13 mouse cellular contexts compared by ENCODE assay signal in the genomic region with DNA sequence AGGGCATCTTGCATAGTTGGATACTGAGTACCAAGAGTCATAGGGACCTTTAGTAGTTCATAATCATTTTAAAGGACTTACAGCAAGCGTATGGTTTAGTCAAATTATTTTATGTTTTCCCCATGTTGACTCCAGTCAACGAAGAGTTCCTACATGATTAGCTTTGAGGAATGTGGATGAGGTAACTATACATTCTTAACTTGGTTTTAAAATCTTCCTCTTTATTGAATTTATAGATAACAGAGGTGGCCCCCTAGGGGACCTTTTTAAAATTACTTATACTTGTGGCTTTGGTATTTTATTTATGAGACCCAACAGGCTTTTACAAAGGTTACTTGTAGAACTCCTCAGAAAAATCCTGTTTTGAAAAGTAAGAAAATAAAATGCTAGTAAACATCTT. TPM values are rescaled to one million over a fixed set of nuclear protein-coding genes. Genes with fewer than 3 reads are reported as not detected.
DNase-seq lines count a peak whose midpoint lies in the region; ATAC-seq and TF ChIP-seq lines count a peak whose summit lies in the region.
"Had no signal": no experiment of that assay in that cellular context is flagged by ENCODE, and none has a peak within 500 bp of the region (broad histone marks: within the 10 kb centered on the region; RNA-seq: fewer than 3 reads in every experiment).

No protein-coding gene starts in this region.

- H3K9ac ChIP-seq in heart, adult 2 months (ENCODE audit: low read depth, low read length), result no peak overlapping the region
- no peak overlapping the region for H3K9ac ChIP-seq in lung, embryonic 14.5 days
- H3K9ac ChIP-seq: lung, embryonic 15.5 days had no signal

- WGBS in heart, adult 2 months, result 51% methylated on average over 2 of the region's 2 CpGs
- WGBS in lung, embryonic 14.5 days, result 62% methylated on average over 2 of the region's 2 CpGs

- H3K9me3 ChIP-seq in lung, embryonic 14.5 days (ENCODE audit: low read depth, low read length), result no peaks in the 10 kb centered on the region
- H3K9me3 ChIP-seq: lung, embryonic 15.5 days; midbrain, embryonic 10.5 days had no signal

- H3K79me2 ChIP-seq in heart, adult 2 months (replicated peaks; ENCODE audit: control insufficient read depth, insufficient read depth, low read length), result no peaks in the 10 kb centered on the region; the same call in 1 of the 2 replicates

- no peak for TF ChIP-seq EP300 in heart, adult 2 months (IDR thresholded peaks at IDR 0.05; ENCODE audit: insufficient read depth, low read depth, low read length)

- intact Hi-C loops in heart, adult 2 months (cut with DNase I), result loop anchor here (10.0 kb wide), 1 partner anchor 385 kb away; the partner anchor contains the start of gene Eps15

- no peak for DNase-seq in heart, adult 2 months
- DNase-seq in heart, postnatal 4 days, result no peak
- DNase-seq in lung, embryonic 14.5 days, result peak; percentile 73
- no peak for DNase-seq in lung, postnatal 4 days
- DNase-seq in CD4-positive, CD25-positive, alpha-beta regulatory T cell, adult 2 months (ENCODE audit: low read depth, low spot score), result peak; percentile 65
- peak; percentile 69 for DNase-seq in naive thymus-derived CD4-positive, alpha-beta T cell, adult 2 months (ENCODE audit: low read depth)
- DNase-seq in T-cell, adult 2 months (ENCODE audit: low spot score), result no peak
- no peak for DNase-seq in layer of hippocampus, postnatal 10 days (ENCODE audit: low spot score in 2 of 2)
- DNase-seq: cerebellum, adult 11-12 months; left cerebral cortex, postnatal 4 days had no signal

- no peak overlapping the region for H3K27ac ChIP-seq in heart, adult 2 months
- H3K27ac ChIP-seq in lung, embryonic 14.5 days (ENCODE audit: low read depth), result no peak overlapping the region
- H3K27ac ChIP-seq: lung, embryonic 15.5 days; midbrain, embryonic 10.5 days had no signal

- TF ChIP-seq POLR2A in heart, adult 2 months (IDR thresholded peaks at IDR 0.05; ENCODE audit: insufficient read depth, low read depth, low read length), result no peak

- peaks cover 2% of the 10 kb centered on the region; the same call in 1 of the 2 replicates for H3K36me3 ChIP-seq in heart, adult 2 months (ENCODE audit: control insufficient read depth, insufficient read depth, low read length)
- no peaks in the 10 kb centered on the region for H3K36me3 ChIP-seq in lung, embryonic 14.5 days (ENCODE audit: insufficient read depth)
- H3K36me3 ChIP-seq: lung, embryonic 15.5 days; midbrain, embryonic 10.5 days had no signal

- H3K4me2 ChIP-seq in lung, embryonic 14.5 days, result no peak overlapping the region
- H3K4me2 ChIP-seq: lung, embryonic 15.5 days had no signal

- peak; percentile 65 for TF ChIP-seq CTCF in heart, adult 2 months (IDR thresholded peaks at IDR 0.05)
- peak; percentile 19; the same call in 1 of the 2 replicates for TF ChIP-seq CTCF in lung, embryonic 14.5 days (IDR thresholded peaks at IDR 0.05; ENCODE audit: low read depth)

- H3K4me3 ChIP-seq in heart, adult 2 months, result no peak overlapping the region
- no peak overlapping the region for H3K4me3 ChIP-seq in lung, embryonic 14.5 days (ENCODE audit: low read depth, low read length)
- H3K4me3 ChIP-seq: lung, embryonic 15.5 days; midbrain, embryonic 10.5 days had no signal

- no peak for ATAC-seq in lung, embryonic 14.5 days (ENCODE audit: insufficient read depth)
- ATAC-seq: intestine, embryonic 16.5 days had no signal

- no peaks in the 10 kb centered on the region for H3K27me3 ChIP-seq in heart, adult 2 months (ENCODE audit: control insufficient read depth, insufficient read depth, low read length)
- no peaks in the 10 kb centered on the region; the same call in 1 of the 2 replicates for H3K27me3 ChIP-seq in lung, embryonic 14.5 days (ENCODE audit: insufficient read depth, low read length)
- H3K27me3 ChIP-seq: lung, embryonic 15.5 days had no signal

- no peaks in the 10 kb centered on the region; the same call in 1 of the 2 replicates for H3K4me1 ChIP-seq in heart, adult 2 months (ENCODE audit: control insufficient read depth, insufficient read depth, low read length)
- H3K4me1 ChIP-seq in lung, embryonic 14.5 days (ENCODE audit: insufficient read depth), result no peaks in the 10 kb centered on the region

RNA-seq across cellular contexts. Expression of gene Cdkn2c, which starts 3.2 kb away (rescaled TPM):
- 10 to 100 TPM; 11.0 to 14.5 TPM for total RNA-seq in heart, adult 2 months (2021)
- 6.3 and 11.0 TPM in 2 replicates for polyA plus RNA-seq in heart, adult 2 months (2012; rRNA removed)
- total RNA-seq in heart, postnatal 4 days (2021), result 10 to 100 TPM; 61.2 to 65.6 TPM
- polyA plus RNA-seq in lung, embryonic 14.5 days (2014; fragmentation: Nextera tagmentation; extraction: Ambion mirVana), result 11.0 and 11.8 TPM in 2 replicates
- 1 to 10 TPM; 6.7 to 8.5 TPM for total RNA-seq in layer of hippocampus, postnatal 10 days (2021)

RNA-seq across cellular contexts. Expression of gene Faf1, which starts 6.2 kb away (rescaled TPM):
- total RNA-seq in heart, adult 2 months (2021), result 10 to 100 TPM; 37.1 to 46.0 TPM
- 9.6 and 18.5 TPM in 2 replicates for polyA plus RNA-seq in heart, adult 2 months (2012; rRNA removed)
- 10 to 100 TPM; 34.0 to 34.6 TPM for total RNA-seq in heart, postnatal 4 days (2021)
- 30.3 and 32.1 TPM in 2 replicates for polyA plus RNA-seq in lung, embryonic 14.5 days (2014; fragmentation: Nextera tagmentation; extraction: Ambion mirVana)
- total RNA-seq in layer of hippocampus, postnatal 10 days (2021), result 10 to 100 TPM; 31.6 to 33.7 TPM

Comparison
In these comparisons a context has a peak if more than half of its experiments do, and no peak if none do; other contexts are left out.
1. DNase-seq: peak in lung, embryonic 14.5 days (single experiment), CD4-positive, CD25-positive, alpha-beta regulatory T cell, adult 2 months (single experiment) and naive thymus-derived CD4-positive, alpha-beta T cell, adult 2 months (single experiment); none in heart, adult 2 months (0 of 2), heart, postnatal 4 days (single experiment), lung, postnatal 4 days (0 of 2), T-cell, adult 2 months (single experiment) and layer of hippocampus, postnatal 10 days (0 of 2).
2. RNA of gene Cdkn2c, which starts 3.2 kb away (total RNA-seq): 61.2 to 65.6 TPM in heart, postnatal 4 days; 11.0 to 14.5 TPM in heart, adult 2 months and 6.7 to 8.5 TPM in layer of hippocampus, postnatal 10 days; every median in the first group is over 4 times any median in the second.